Mouse (Mus musculus) urinary bladder, postnatal 14 days (tissue): ENCODE data around the gene Itgb5.

Experiments used
- DNase-seq: peaks from one replicate; pipeline ENCODE4 v3.0.0; 2021; ENCODE audit warnings: low spot score

The Itgb5 gene

DNA sequence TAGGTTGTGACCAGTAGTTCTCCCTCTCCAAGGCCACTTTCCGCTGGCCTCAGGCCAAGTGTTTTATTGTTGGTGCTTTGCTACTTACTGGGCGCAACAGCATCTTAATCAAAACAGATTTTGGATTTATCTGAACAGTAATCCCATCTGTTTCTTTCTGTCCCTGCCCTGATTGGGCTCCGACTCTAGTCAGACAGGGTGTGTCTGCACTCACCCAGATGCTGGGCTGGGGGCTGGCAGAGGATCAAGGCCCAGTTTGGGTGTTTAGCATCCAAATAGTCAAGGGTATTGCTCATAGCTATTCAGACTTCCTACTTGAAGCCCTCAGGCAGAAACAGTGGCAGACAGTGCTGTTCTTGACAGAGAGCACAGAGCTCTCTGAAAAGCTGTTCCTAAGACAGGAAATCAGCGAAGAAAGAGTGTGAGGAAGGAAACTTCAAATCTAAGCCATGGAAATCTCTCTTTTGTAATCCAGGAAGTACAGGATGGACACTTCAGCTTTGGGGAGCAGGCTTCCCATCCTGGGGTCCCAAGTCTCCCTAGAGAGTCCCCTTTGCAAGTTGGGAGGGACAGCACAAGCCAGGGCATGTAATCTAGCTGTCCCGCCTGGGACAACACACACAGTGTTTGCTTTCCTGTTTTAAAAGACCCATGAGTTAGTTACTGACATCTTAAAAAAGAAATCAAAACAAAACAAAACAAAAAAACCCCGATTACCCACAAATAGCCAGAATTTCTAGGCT lies 48.7 kb downstream of the Itgb5 start:
- peak; percentile 81 for DNase-seq

DNA sequence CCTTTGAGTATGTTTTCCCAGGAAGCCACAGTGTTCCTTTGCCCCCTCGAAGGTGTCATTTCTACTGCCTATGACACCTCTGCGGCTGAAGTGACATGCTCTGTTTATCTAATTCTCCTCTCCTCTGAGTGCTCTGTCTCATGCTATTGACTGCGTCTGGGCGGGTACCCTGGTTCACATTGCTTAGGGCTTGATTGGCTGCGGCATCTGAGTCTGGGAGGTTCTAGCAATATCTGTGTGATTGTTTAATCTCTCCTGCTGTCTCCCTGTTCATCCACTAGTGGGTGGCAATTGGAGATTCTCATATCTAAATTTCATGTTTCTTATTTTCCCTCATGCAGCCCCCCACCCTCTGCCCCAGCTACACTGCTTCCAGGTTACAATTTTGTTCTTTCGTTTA lies 49.6 kb downstream of the Itgb5 start:
- no peak for DNase-seq

DNA sequence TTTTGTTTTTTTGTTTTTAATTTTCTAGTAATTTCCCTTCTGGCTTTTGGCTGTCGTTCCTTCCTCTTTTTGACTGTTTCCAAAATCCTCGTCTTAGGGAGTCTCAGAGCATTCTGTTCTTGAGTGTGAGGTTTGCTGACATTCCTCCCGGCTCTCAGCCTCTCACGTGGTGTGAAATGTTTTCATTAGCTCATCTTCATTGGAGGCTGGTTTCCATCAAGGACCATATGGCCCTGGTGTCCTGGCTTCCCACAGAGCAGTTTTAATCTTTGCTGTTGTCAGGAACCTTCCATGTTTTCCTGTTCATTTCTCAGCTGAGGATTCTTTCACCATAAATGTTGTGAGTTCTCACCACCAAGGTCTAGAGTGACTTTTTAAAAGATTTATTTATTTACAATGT lies 50.1 kb downstream of the Itgb5 start:
- no peak for DNase-seq

DNA sequence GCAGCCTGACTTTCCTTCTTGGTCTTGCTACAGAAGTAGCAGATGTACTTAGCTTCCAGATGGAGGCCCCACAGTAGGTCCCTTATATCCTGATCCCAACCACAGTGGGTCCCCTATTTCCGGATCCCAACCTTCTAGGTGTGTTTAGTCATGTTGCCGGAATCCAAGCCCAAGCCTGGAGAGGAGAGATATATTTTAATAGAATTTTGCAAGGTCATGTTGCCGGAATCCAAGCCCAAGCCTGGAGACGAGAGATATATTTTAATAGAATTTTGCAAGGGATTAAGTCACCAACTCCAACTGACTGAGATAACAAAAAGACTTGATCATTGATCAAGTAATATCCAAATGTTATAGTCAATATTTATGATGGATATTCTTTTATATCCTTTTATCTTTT lies 51.3 kb downstream of the Itgb5 start:
- DNase-seq = no peak

DNA sequence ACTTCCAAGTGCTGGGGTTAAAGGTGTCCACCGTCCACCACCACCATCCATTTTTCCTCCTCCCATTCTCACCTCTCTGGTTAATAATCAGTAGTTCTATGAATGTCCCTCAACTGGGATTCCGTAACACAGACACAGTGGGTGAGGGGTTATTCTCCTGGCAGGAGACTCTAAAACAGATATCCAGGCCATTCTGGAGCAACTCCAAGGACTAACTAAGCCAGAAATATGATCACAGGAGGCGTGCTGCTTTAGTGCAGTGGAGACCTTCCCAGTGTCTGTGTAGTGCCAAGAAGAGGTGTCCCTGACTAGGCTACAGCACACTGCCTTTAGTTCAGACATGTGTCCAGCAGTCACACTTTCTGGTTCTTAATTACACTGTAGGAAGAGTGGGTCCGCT lies 53.1 kb downstream of the Itgb5 start:
- peak; percentile 40 for DNase-seq

DNA sequence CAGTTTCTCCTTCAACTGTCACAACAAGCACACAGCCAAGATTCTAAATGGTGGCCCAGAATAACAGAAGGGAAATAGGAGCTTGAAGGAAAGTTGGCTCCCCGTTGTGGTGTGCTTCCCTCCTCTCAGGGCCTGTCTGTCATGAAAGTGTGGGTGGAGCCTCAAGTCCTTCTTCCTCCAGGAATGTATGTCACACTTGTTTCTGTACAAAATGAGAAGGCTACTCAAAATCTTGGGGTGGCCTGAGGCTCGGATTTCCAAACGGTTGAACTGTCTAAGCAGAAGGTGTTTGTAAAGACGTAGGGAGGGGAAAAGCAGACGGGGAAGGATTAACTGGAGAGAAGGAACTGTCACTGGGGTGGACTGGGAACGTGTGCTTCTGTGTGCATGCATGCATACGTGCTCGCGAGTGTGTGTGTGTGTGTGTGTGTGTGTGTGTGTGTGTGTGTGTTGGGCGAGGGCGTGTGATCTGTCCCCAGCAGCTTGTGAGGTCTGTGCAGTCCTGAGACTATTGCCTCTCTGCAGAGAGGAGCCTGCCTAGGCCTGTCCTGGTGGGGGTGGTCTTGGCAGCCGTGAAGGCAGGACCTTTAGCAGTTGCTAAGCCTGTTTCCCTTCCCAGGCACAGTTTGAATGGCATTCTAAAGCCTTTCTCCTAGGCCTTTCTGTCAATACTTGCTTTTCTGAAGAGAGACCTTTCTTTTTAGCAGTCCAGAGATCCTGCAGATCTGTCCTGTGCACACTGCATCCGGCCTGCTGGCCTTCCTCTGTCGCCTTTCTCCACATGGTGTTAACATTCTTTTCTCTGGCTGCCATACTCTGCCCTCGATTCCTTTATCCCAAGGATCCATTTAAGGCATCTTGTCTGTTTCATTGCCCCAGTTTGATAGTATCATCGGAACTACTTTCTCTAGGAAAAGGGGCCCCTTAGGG lies 53.8 kb downstream of the Itgb5 start:
- DNase-seq = peak; percentile 77

DNA sequence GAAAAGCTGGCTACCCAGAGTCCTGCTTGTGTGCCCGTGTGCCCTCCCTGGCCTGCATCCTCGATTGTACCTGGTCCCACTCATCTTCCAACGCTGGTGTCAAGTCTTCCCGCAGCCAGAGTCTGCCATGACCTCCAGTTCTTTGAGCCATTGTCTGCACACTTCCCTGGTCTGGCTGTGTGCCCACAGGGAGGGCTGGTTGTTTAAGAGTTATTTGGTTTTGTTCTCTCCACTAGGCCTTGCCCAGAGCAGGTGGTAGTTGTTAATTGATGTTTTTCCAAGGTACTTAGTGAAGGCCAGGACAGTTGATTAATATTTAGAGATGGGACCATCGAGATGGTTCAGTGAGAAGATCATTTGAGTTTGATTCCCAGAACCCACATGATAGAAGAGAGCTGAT lies 54.7 kb downstream of the Itgb5 start:
- DNase-seq = no peak

DNA sequence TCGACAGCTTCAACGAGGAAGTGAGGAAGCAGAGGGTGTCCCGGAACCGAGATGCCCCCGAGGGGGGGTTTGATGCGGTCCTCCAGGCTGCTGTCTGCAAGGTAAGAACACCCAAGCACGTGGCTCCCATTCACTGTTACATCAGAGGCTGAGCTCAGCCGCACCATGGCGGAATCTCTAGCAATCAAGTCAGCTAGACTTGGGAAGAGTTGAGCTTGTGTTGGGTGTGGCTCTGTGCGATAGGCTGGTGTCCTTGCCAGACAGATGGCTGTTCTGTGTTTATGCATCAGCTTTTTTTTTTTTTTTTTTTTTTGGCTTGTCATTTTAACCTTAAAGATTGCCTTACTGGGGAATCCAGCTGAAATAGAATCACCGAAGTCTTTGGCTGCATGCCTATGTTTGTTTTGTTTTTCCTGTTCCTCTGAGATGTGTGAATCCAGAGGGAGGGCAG lies 55.6 kb downstream of the Itgb5 start:
- DNase-seq = no peak

DNA sequence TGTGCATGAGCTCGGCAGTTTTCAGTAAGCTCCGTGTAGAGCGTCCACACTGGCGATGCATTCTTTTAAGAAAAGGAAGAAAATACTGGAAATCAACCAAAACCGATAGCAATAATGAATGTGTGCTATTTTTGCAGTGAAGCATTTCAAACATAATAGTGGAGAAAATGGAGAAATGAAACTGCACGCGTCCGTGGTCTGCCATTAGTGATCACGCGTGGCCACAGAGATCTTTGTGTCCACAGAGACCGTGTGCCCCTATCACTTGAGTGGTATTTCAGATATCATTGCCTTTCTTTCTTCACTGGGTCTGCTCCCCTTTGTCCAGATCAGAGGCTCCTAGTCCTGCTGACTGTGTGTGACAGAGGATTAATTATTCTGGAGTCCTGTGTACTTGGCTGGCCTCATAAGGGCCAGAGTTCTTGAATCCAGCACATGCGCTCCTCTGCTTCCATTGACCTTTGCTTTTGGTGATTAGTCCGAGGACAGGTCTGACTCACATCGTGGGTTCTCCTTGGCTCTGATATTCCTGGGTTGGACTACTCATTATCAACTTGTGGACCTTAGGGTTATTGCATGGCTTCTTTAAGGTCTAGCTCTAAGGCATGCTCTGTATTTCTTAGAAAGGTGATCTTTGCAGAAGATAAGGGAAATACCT lies 56.3 kb downstream of the Itgb5 start:
- DNase-seq = no peak

DNA sequence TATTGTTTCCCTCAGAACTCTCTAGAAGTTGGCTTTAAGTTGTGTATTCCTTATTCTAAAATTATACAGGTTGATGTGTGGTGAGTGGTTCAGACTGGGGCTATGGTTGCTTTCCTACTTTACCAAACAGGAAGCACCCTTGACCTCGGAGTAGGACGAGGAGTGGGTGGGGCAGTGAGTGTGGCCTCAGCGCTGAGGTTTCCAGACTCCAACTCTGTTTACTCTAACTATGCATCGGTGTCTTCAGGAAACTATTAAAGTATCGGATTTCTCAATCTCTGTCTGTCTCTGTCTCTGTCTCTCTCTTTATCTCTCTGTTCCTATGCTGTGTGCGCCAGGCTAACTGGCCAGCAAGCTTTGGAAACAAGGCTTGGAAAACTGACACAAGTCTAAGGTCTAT lies 57.2 kb downstream of the Itgb5 start:
- DNase-seq = no peak

DNA sequence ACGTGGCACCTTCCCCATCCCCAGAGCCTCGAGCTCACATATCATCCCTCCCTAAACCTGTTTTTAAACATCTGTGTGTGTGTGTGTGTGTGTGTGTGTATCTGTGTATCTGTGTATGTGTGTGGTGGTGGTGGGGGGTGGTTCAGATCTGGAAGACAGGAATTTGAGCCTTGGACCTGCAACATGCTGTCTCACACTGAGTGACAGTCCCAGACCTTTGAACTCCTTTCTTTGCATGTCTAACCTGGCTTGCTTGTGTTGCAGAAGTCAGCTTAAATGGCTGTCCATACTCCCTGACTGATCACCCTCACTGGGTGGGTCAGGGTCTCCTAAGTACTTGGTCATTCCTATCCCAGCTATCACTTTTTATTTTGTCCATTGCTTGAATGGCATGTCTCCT lies 58.5 kb downstream of the Itgb5 start:
- no peak for DNase-seq

DNA sequence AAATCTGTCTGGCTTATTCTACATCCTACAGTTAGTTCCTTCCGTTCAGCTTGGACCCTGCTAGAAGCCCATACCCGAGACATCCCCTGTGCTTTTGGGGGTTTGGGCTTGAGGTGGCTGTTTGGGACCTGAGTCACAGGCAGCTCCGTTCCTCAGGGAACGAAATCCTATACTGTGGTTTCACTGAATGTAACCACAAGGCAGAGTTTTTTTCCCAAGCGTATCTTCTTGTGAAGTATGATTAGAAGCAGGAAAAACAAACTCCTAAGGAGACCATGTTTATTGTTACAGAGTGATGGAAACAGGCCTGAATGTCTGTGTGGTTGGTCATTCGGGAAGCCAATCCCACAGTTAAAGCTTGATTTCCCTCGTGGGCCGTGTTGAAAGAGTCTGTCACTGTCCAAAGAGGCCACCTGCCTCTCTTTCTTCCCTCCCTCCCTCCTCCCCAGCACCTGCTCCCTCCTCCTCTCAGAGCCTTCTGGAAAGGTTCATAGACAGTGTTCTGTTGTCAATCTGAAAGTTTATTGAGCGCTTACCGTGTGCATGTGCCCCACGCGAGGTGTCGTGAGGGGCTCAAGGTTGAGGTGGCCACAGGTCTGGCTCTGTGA lies 59.6 kb downstream of the Itgb5 start:
- no peak for DNase-seq

DNA sequence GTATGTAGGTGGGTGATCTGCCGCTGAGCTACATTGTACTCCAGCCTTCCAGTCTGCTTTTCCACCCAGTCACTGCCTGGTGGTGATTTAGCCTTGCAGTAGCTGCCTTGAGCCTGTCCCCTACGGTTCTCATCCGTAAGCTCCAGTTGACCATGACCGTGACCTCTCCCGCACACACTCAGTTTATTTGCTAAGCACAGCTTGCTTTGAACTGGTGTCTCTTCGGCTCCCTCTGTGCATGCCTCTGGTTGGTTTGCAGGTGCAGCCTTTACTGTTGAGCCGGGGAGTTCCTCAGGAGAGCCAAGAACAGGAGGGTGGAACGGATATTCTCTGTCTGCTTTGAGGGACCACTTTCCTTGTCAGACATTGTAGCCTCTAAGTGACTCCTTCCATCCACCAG lies 61.6 kb downstream of the Itgb5 start:
- no peak for DNase-seq

DNA sequence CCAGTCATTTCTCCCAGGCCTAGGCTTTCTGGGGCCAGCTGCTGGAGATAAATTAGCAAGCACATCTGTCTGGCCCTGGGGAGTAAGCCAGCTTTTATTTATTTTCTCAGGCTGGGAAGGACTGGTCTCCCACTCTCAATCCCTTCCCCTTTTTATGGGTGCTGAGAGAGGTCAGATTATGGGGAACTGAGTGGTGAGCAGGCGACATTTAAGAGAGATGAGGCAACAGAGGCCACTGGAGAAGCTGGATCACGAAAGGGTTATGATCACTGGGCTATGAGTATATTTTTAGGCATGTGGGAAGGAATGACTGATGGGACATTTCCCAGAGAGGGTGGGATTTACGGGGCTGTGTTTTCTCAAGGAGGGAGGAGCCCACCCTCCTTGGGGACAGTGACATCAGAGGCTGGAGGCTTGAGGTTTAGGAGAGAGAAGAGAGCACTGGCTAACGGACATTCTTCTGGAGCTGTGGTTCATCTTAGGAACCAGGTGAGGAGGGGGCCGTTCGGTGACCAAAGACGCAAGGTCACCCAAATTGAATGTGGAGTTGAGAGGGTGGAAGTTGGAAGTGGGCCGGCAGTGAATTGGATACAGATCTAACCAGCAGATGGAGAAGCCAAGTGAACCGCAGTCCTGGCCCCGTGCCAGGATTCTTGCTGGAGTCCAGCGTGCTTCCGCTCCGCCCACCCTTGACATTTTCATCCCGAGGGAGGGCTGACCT lies 62.3 kb downstream of the Itgb5 start:
- peak; percentile 88 for DNase-seq

DNA sequence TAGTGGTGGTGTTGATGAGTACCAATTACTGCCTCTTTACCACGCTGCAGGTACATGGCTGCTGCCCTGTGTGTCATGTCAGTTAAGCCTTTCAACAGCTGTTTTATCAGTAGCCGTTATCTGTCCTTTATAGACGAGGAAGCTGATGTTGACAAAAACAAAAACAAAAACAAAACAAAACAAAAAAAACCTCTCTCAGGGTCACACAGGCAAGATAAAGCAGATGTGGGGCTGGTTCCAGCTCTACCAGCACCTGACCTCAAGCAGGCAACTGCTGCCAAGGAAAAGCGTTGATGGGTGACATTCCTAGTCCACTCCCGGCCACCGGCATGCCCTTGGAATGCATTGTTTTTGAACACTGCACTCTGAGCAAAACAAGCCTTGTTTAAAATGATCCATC lies 63.1 kb downstream of the Itgb5 start:
- DNase-seq = no peak

DNA sequence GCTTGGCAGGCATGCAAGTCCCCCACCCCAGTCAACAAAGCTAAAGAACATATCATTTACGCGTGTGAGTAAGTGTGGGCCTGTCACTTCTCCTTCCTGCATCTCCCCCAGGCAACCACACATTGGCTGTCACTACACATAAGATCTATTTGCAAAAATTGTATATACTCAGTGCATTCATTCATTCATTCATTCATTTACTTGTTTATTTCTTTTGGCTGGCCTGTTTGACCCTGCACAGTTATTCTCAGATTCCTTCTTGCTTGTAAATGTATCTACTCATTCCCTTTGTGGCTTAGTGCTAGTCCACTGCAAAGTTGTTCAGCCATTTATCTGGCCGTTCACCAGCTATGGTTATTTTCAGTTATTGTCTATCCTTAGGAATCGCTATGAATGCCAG lies 64.3 kb downstream of the Itgb5 start:
- no peak for DNase-seq

DNA sequence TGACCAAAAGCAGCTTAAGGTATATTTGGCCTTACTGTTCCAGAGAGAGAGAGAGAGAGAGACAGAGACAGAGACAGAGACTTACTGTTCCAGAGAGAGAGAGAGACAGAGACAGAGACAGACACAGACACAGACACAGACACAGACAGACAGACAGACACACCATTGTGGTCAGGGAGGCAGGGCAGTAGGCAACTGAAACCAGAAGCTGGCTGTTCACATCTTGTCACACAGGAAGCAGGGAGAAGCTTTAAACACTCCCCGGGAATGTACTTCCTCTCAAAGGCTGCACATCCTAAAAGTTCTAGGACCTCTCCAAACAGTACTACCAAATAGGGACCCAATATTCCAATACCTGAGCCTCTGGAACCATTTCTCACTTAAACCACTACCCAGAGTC lies 65.0 kb downstream of the Itgb5 start:
- no peak for DNase-seq

DNA sequence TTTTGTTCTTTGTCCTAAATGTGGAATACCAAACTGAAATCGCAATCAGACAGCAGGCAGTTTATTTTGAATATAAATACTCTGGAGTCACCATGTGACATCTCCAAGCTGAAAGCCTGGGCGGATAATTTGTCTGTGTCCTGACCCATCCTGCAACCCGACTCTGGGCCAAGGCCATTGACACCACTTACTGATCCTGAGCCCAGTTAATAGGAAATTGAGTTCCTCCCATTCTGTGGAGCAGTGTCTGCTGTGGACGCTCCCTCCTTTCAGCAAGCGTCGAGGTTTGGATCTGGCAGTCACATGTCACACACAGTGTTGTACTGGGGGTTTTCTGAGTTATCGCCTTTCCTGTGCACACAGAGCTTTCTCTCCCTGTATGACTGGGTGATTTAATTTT lies 66.2 kb downstream of the Itgb5 start:
- DNase-seq = no peak

DNA sequence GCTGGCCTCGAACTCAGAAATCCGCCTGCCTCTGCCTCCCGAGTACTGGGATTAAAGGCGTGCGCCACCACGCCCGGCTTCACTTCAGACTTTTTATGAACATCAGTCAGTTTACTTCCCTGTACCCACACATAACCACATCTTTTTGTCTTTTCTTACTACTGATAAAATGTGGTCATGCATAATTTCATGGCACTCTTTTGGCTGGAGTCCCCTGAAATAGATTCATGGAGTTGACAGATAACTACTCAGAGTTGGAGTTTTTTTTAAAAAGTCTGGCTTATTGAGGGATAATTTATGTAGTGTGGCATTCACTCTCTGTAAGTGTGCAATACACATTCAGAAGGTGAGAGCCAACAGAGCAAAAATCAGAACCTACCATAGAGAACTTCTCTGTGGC lies 67.3 kb downstream of the Itgb5 start:
- DNase-seq = no peak

DNA sequence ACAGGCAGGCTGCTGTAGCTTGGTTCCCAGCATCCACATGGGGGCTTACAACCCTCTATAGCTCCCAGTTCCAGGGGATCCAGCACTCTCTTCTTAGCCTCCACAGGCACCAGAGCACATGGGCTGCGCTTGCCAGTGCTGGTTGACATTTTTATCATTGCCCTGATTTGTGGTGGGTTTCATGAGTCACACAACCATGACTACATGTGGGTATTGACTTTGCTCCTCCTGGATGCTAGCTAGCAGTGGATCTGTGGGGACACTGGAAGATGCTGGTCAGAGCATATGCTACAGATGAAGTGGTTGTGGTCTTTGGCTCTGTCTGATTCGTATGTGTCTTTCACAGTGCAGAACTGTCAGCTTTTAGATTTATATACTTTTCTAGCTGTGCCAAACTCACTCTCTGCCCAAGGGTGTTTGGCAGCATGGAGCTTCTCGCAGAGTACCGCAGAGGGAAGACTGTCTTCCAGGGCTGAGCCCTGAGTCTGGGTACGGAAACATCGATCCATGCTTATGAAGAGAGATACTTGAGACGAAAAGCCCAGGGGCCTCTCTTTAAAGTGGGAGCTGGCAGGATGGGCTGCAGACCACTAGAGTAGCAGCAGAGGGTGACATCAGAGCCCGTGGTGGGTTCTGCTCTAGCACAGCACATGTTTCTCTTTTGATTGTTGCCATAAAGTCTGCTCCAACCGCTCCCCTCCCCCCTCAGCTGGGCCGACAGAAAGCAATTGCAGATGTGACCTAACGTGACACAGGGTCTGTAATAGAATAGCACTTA lies 74.4 kb downstream of the Itgb5 start:
- no peak for DNase-seq

DNA sequence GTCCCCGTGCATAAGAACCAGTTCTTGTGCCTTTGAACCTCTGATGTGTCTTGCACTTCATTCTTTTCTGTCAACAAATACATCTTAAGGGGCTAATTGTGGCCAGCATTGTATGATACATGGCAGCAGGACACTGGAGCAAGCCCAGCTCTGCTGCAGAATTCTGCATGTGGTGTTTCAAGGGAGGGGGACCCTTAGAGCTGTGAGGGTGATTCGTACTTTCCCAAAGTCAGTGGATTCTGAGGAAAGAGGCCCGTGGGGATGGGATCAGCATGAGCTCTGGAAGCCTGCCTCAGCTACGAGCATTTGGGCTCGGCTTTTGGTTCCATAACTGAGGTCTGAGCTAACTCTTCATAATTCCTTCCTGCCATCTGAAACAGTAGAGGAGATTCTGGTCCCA lies 75.1 kb downstream of the Itgb5 start:
- no peak for DNase-seq
